Mouse (Mus musculus): Measurements from ENCODE around the gene Hipk3. TPM values are rescaled to one million over a fixed set of nuclear protein-coding genes. Genes with fewer than 3 reads are reported as not detected.
A peak's percentile ranks its signal among the peaks of the same experiment; 100 is the strongest.

Gene Hipk3
- polyA plus RNA-seq, 1 experiment from 2014 or later: 13.5 TPM

GRCm38 (mm10) chr2:104501091-104501490 is 6.8 kb upstream of the Hipk3 start:
- no peak for ATAC-seq (ENCODE audit: insufficient number of reproducible peaks, low FRiP score, low TSS enrichment, low read depth)
- no peak overlapping the region for H3K4me3 ChIP-seq (ENCODE audit: low read depth, low read length)
- H3K9me3 ChIP-seq (ENCODE audit: control insufficient read depth, low read length): no peaks in the 10 kb centered on the region
- H3K4me2 ChIP-seq (ENCODE audit: low read depth, severe bottlenecking): no peak overlapping the region
- DNase-seq (ENCODE audit: low spot score): no peak
- no peaks in the 10 kb centered on the region for H3K27me3 ChIP-seq (ENCODE audit: control insufficient read depth, insufficient read depth, low read length)
- H3K9ac ChIP-seq (ENCODE audit: low read length): no peak overlapping the region
- H3K36me3 ChIP-seq (ENCODE audit: control insufficient read depth, insufficient read depth, low read length): no peaks in the 10 kb centered on the region
- 98% methylated on average over 2 of the region's 2 CpGs for WGBS
- H3K27ac ChIP-seq (replicated peaks; ENCODE audit: low read depth, low read length): no peak overlapping the region
- no peaks in the 10 kb centered on the region for H3K4me1 ChIP-seq (ENCODE audit: control insufficient read depth, insufficient read depth, low read length)

DNA sequence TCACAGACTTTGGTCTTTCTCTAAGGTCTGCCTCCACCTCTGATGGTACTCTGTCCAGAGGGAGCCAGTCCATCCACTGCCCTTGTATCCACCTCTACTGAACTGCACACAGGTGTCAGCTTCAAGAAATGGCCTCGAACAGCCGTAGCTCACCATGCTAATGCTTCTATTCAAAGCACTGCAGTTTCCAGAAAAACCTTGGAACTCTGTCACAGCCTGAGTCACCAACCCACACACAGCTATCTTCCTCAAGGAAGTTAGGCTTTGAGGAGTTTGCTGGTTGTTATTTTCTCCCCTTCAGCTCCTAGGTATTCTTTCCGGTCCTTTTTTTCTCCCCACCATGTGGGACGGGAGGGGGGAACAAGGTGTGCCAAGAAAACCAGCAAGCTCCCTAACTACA is 3.5 kb upstream of the Hipk3 start:
- no peak for ATAC-seq (ENCODE audit: insufficient number of reproducible peaks, low FRiP score, low TSS enrichment, low read depth)
- Histone ChIP-seq H3K27ac (replicated peaks; ENCODE audit: low read depth, low read length) (no peak overlapping the region), H3K4me2 (ENCODE audit: low read depth, severe bottlenecking) (no peak overlapping the region), H3K4me3 (ENCODE audit: low read depth, low read length) (no peak overlapping the region), H3K27me3 (ENCODE audit: control insufficient read depth, insufficient read depth, low read length) (no peaks in the 10 kb centered on the region), H3K36me3 (ENCODE audit: control insufficient read depth, insufficient read depth, low read length) (no peaks in the 10 kb centered on the region), H3K9ac (ENCODE audit: low read length) (no peak overlapping the region), H3K4me1 (ENCODE audit: control insufficient read depth, insufficient read depth, low read length) (no peaks in the 10 kb centered on the region), H3K9me3 (ENCODE audit: control insufficient read depth, low read length) (no peaks in the 10 kb centered on the region)
- WGBS: 77% methylated on average over 4 of the region's 4 CpGs
- no peak for DNase-seq (ENCODE audit: low spot score)

DNA sequence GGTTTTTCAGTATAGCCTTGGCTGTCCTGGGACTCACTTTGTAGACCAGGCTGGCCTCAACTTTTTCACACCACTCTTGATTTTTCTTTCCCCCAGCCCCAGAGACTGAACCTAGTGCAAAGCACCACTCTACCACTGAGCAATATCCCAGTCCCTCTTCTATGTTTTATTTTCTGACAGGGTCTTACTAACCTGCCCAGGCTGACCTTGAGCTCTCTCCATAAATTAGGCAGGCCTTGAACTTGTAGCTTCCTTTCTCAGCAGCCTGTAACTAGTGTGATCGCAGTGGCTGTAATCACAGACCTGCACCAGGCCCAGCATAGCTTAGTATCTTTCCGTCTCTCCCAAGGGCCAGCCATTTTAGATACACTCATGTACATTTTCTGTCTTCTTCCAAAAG is 3.0 kb upstream of the Hipk3 start:
- ATAC-seq (ENCODE audit: insufficient number of reproducible peaks, low FRiP score, low TSS enrichment, low read depth) (no peak), DNase-seq (ENCODE audit: low spot score) (no peak)
- WGBS: 90% methylated on average over 2 of the region's 2 CpGs

DNA sequence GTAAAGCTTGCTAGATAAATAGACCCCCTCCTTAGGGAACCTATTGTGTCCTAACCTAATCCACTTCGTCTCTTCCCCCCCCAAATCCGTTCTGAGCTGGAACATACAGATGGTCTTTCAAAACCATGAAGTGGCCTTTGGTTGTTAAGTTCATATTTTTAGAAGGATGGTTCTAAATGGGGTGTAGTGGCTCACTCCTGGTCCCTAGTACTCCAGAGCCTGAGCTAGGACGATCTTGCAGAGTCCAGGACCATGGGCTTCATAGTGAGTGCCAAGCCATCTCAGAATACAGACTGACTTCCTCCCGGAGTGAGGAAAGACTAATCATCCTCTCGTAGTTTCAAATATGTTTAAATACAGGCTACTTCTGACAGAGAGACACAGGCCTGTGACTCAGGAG is 2.0 kb upstream of the Hipk3 start:
- WGBS: 56% methylated on average over 5 of the region's 5 CpGs
- H3K27ac ChIP-seq (replicated peaks; ENCODE audit: low read depth, low read length): no peak overlapping the region
- no peaks in the 10 kb centered on the region for H3K27me3 ChIP-seq (ENCODE audit: control insufficient read depth, insufficient read depth, low read length)
- ATAC-seq (ENCODE audit: insufficient number of reproducible peaks, low FRiP score, low TSS enrichment, low read depth) (no peak), DNase-seq (ENCODE audit: low spot score) (no peak)
- no peaks in the 10 kb centered on the region for H3K9me3 ChIP-seq (ENCODE audit: control insufficient read depth, low read length)
- no peak overlapping the region for H3K4me2 ChIP-seq (ENCODE audit: low read depth, severe bottlenecking)
- H3K36me3 ChIP-seq (ENCODE audit: control insufficient read depth, insufficient read depth, low read length): no peaks in the 10 kb centered on the region
- no peak overlapping the region for H3K9ac ChIP-seq (ENCODE audit: low read length)
- H3K4me1 ChIP-seq (ENCODE audit: control insufficient read depth, insufficient read depth, low read length): no peaks in the 10 kb centered on the region
- H3K4me3 ChIP-seq (ENCODE audit: low read depth, low read length): no peak overlapping the region

More for the DNA sequence above, 3.0 kb upstream of the Hipk3 start:
- Histone ChIP-seq H3K27me3 (ENCODE audit: control insufficient read depth, insufficient read depth, low read length) (no peaks in the 10 kb centered on the region), H3K4me3 (ENCODE audit: low read depth, low read length) (no peak overlapping the region), H3K27ac (replicated peaks; ENCODE audit: low read depth, low read length) (no peak overlapping the region), H3K36me3 (ENCODE audit: control insufficient read depth, insufficient read depth, low read length) (no peaks in the 10 kb centered on the region), H3K4me2 (ENCODE audit: low read depth, severe bottlenecking) (no peak overlapping the region), H3K9me3 (ENCODE audit: control insufficient read depth, low read length) (no peaks in the 10 kb centered on the region), H3K9ac (ENCODE audit: low read length) (no peak overlapping the region), H3K4me1 (ENCODE audit: control insufficient read depth, insufficient read depth, low read length) (no peaks in the 10 kb centered on the region)

DNA sequence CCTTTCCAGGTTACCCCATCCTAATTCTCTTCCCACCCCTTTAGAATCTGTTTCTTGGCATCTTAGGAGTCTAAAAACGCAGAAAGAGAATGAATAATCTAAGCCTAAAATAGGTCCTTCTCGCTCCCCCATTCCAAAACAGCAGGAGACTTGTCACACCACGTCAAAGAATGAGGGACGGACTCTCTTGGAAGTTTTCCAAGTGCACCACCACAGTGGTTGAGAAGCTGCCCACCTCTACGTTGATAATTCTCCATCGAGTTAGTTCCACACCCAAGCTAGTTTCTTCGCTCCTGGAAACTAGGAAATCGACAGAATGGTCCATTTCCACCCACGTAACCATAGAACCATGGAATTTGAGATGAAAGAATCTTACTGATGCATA is 547 bp upstream of the Hipk3 start:
- no peaks in the 10 kb centered on the region for H3K4me1 ChIP-seq (ENCODE audit: control insufficient read depth, insufficient read depth, low read length)
- peak overlapping the region; percentile 62 for H3K4me3 ChIP-seq (ENCODE audit: low read depth, low read length)
- peak overlapping the region; percentile 96; the same call in 1 of the 2 replicates for H3K27ac ChIP-seq (replicated peaks; ENCODE audit: low read depth, low read length)
- no peaks in the 10 kb centered on the region for H3K36me3 ChIP-seq (ENCODE audit: control insufficient read depth, insufficient read depth, low read length)
- 17% methylated on average over 9 of the region's 9 CpGs for WGBS
- H3K27me3 ChIP-seq (ENCODE audit: control insufficient read depth, insufficient read depth, low read length): no peaks in the 10 kb centered on the region
- H3K9me3 ChIP-seq (ENCODE audit: control insufficient read depth, low read length): no peaks in the 10 kb centered on the region
- no peak for DNase-seq (ENCODE audit: low spot score)
- H3K9ac ChIP-seq (ENCODE audit: low read length): peak overlapping the region; percentile 97; the same call in 1 of the 2 replicates
- H3K4me2 ChIP-seq (ENCODE audit: low read depth, severe bottlenecking): peak overlapping the region; percentile 73
- no peak for ATAC-seq (ENCODE audit: insufficient number of reproducible peaks, low FRiP score, low TSS enrichment, low read depth)

DNA sequence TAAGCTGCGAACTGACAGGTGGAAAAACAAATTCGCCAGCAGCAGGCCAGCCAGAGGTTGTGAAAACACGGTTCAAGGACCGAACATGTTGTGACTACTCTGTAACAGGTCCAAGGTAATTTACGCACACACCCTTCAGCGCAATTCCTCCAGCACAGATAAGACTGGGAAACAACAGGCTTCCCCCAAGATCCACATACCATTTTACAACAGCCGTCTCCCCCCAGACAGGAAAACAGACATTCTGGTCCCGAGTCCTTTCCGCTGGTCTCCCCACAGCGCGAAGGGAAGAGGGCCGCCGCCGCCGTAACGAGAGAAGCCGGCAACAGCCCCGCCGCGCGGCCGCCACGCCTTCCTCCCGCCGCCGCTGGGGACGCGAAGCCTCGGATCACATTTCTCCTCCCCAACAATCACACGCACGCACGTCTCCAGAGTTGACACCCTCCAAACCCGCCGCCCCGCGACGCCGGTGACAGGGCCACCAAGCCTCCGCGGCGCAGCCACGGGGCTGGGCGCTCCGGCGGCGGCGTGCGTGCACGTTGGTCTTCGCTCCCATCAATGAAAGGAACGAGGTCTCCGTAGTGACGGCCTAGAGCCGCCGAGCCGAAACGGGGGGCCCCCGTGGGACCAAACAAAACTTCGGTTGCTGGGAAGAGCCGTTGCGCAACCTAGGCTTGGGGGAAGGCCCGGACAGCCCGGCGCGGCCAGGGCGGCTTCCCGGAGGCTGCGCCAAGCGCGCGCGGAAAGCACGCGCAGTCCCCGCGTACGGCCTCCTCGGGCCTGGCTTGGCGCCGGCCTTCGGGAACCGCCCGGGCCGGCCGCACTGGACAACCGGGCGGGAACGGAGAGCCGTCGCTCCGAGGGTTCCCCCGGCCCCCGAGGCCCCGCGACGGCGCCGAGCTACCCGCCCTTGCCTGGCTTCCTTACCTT is 960 bp downstream of the Hipk3 start:
- Histone ChIP-seq H3K4me1 (ENCODE audit: control insufficient read depth, insufficient read depth, low read length) (no peaks in the 10 kb centered on the region), H3K4me3 (ENCODE audit: low read depth, low read length) (peak overlapping the region; percentile 62), H3K27ac (replicated peaks; ENCODE audit: low read depth, low read length) (peak overlapping the region; percentile 96), H3K27me3 (ENCODE audit: control insufficient read depth, insufficient read depth, low read length) (no peaks in the 10 kb centered on the region), H3K36me3 (ENCODE audit: control insufficient read depth, insufficient read depth, low read length) (no peaks in the 10 kb centered on the region), H3K9me3 (ENCODE audit: control insufficient read depth, low read length) (no peaks in the 10 kb centered on the region), H3K4me2 (ENCODE audit: low read depth, severe bottlenecking) (peak overlapping the region; percentile 73), H3K9ac (ENCODE audit: low read length) (peak overlapping the region; percentile 97)
- under 1% methylated on average over 95 of the region's 99 CpGs for WGBS
- DNase-seq (ENCODE audit: low spot score): peak; percentile 83
- ATAC-seq (ENCODE audit: insufficient number of reproducible peaks, low FRiP score, low TSS enrichment, low read depth): peak; percentile 65

DNA sequence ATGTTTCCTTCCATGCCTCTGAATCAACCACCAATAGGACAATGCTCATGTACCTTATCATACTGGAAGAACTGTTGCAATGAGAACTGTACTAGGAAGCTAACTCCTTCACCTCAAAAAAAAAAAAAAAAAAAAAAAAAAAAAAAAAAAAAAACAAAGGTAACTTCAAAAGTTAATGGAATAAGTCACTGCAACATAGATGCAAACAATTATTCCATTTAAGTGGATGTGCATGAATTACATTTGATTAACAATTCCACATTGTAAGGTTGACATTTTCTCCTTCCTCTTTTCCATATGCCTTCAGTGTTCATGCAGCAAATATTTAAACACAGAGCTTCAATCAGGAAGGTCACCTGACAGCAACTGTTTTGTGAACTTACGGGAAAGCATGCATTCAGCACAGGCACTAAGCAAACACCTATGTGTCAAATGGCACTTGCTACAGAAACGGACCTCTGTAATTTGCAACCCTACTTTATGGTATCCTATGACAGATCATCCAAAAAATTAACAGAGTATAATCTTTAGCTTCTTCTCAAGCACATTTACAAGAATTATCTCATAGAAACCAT is 2.9 kb downstream of the Hipk3 start:
- 44% methylated on average over 2 of the region's 2 CpGs for WGBS
- Histone ChIP-seq H3K4me2 (ENCODE audit: low read depth, severe bottlenecking) (no peak overlapping the region), H3K27ac (replicated peaks; ENCODE audit: low read depth, low read length) (no peak overlapping the region), H3K4me3 (ENCODE audit: low read depth, low read length) (no peak overlapping the region), H3K36me3 (ENCODE audit: control insufficient read depth, insufficient read depth, low read length) (no peaks in the 10 kb centered on the region), H3K9me3 (ENCODE audit: control insufficient read depth, low read length) (no peaks in the 10 kb centered on the region), H3K4me1 (ENCODE audit: control insufficient read depth, insufficient read depth, low read length) (no peaks in the 10 kb centered on the region), H3K9ac (ENCODE audit: low read length) (no peak overlapping the region), H3K27me3 (ENCODE audit: control insufficient read depth, insufficient read depth, low read length) (no peaks in the 10 kb centered on the region)
- DNase-seq (ENCODE audit: low spot score): no peak
- no peak for ATAC-seq (ENCODE audit: insufficient number of reproducible peaks, low FRiP score, low TSS enrichment, low read depth)

GRCm38 (mm10) chr2:104490761-104491160 is 3.5 kb downstream of the Hipk3 start:
- Histone ChIP-seq H3K9me3 (ENCODE audit: control insufficient read depth, low read length) (no peaks in the 10 kb centered on the region), H3K4me1 (ENCODE audit: control insufficient read depth, insufficient read depth, low read length) (no peaks in the 10 kb centered on the region), H3K27me3 (ENCODE audit: control insufficient read depth, insufficient read depth, low read length) (no peaks in the 10 kb centered on the region), H3K4me2 (ENCODE audit: low read depth, severe bottlenecking) (no peak overlapping the region), H3K9ac (ENCODE audit: low read length) (no peak overlapping the region), H3K36me3 (ENCODE audit: control insufficient read depth, insufficient read depth, low read length) (no peaks in the 10 kb centered on the region), H3K4me3 (ENCODE audit: low read depth, low read length) (no peak overlapping the region), H3K27ac (replicated peaks; ENCODE audit: low read depth, low read length) (no peak overlapping the region)
- DNase-seq (ENCODE audit: low spot score) (no peak), ATAC-seq (ENCODE audit: insufficient number of reproducible peaks, low FRiP score, low TSS enrichment, low read depth) (no peak)
- 69% methylated on average over 2 of the region's 2 CpGs for WGBS
